Mouse (Mus musculus) stomach, embryonic 16.5 days (tissue): Measurements from ENCODE around the gene Sorcs3. TPM values are rescaled to one million over a fixed set of nuclear protein-coding genes. Genes with fewer than 3 reads are reported as not detected.

ENCODE experiments used
- ATAC-seq: fragments of 200-750 bp; cut with Nextera tagmentation; 2 replicates; pipeline ENCODE4 v1.8.0; 2017; ENCODE audit warnings: moderate number of reproducible peaks, moderate TSS enrichment; ENCODE audit not compliant: insufficient read depth, low FRiP score
- H3K27ac ChIP-seq: fragments of 300-500 bp; sonication (generic); 2 replicates; pipeline ENCODE4 v1.5.1; 2014; ENCODE audit warnings: low read length
- H3K27me3 ChIP-seq: fragments of 300-500 bp; sonication (generic); 2 replicates; pipeline ENCODE4 v1.6.1; 2014; ENCODE audit warnings: low read length, control low read depth, mixed read lengths; ENCODE audit not compliant: control insufficient read depth, insufficient read depth
- H3K36me3 ChIP-seq: fragments of 300-500 bp; sonication (generic); 2 replicates; pipeline ENCODE4 v1.6.1; 2014; ENCODE audit warnings: low read length; ENCODE audit not compliant: control insufficient read depth, insufficient read depth
- H3K4me1 ChIP-seq: fragments of 300-500 bp; sonication (generic); 2 replicates; pipeline ENCODE4 v1.6.1; 2014; ENCODE audit warnings: low read length, control low read depth, mixed read lengths; ENCODE audit not compliant: control insufficient read depth, insufficient read depth
- H3K4me2 ChIP-seq: fragments of 300-500 bp; sonication (generic); 2 replicates; pipeline ENCODE4 v1.6.1; 2014; ENCODE audit warnings: low read depth, low read length, mixed read lengths
- H3K4me3 ChIP-seq: fragments of 300-500 bp; sonication (generic); replicated peaks from 2 replicates; pipeline ENCODE4 v1.5.1; 2014; ENCODE audit warnings: mild to moderate bottlenecking, low read length
- H3K9ac ChIP-seq: fragments of 300-500 bp; sonication (generic); 2 replicates; pipeline ENCODE4 v1.6.1; 2014; ENCODE audit warnings: low read length
- H3K9me3 ChIP-seq: fragments of 300-500 bp; sonication (generic); replicated peaks from 2 replicates; pipeline ENCODE4 v1.6.1; 2016; ENCODE audit warnings: low read length, control low read depth; ENCODE audit not compliant: control insufficient read depth
- WGBS: fragments of 180-500 bp; shearing (Covaris S2); extraction: QIAGEN DNeasy Blood & Tissue Kit; methylation state at CpG from one replicate; pipeline ENCODE4 v1.1.7; 2014; 5-methylcytosine and 5-hydroxymethylcytosine counted together
- polyA plus RNA-seq: library from polyadenylated mRNA; unstranded; fragments of >200 nt; fragmentation: Nextera tagmentation; extraction: Ambion mirVana; gene quantifications from 2 replicates; pipeline ENCODE4 v1.2.1, GENCODE M21; 2015

Gene Sorcs3
- polyA plus RNA-seq, 1 experiment from 2014 or later = 0.81 TPM

- H3K4me3 ChIP-seq = no peak overlapping the region
These were observed 132.3 kb downstream of the Sorcs3 start for GRCm38 (mm10) chr19:48338098-48338497.

DNA sequence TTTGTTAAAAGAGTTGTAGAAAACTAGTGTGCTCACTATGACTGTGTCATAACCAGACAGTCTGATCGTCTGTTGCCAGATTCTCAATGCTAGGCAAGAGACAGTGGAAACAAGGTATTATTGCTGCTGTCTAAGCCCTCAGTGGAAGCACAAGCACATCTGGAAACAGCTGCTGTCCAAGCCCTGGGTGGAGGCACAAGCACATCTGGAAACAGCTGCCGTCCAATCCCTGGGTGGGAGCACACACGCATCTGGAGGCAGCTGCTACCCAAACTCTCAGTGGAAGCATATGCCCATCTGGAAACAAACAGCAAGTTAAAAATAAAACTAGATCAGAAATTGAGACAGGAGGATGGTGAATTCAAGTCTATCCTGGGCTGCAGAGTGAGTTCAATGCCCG is 136.9 kb downstream of the Sorcs3 start:
- Histone ChIP-seq H3K9ac (no peak overlapping the region), H3K4me2 (no peak overlapping the region), H3K27me3 (no peaks in the 10 kb centered on the region), H3K9me3 (no peaks in the 10 kb centered on the region), H3K4me3 (no peak overlapping the region), H3K27ac (no peak overlapping the region), H3K36me3 (no peaks in the 10 kb centered on the region), H3K4me1 (no peaks in the 10 kb centered on the region)
- WGBS = 55% methylated on average over 4 of the region's 4 CpGs
- 0 out of 2 replicates have a peak, but pooled peaks have one; percentile 50 for ATAC-seq

More at GRCm38 (mm10) chr19:48338098-48338497, 132.3 kb downstream of the Sorcs3 start:
- H3K4me2 ChIP-seq = no peak overlapping the region
- H3K4me1 ChIP-seq = no peaks in the 10 kb centered on the region
- H3K9ac ChIP-seq = no peak overlapping the region
- ATAC-seq = no peak
- WGBS = 76% methylated on average over 5 of the region's 5 CpGs
- no peak overlapping the region for H3K27ac ChIP-seq
- H3K9me3 ChIP-seq = no peaks in the 10 kb centered on the region
- no peaks in the 10 kb centered on the region for H3K27me3 ChIP-seq
- H3K36me3 ChIP-seq = no peaks in the 10 kb centered on the region

DNA sequence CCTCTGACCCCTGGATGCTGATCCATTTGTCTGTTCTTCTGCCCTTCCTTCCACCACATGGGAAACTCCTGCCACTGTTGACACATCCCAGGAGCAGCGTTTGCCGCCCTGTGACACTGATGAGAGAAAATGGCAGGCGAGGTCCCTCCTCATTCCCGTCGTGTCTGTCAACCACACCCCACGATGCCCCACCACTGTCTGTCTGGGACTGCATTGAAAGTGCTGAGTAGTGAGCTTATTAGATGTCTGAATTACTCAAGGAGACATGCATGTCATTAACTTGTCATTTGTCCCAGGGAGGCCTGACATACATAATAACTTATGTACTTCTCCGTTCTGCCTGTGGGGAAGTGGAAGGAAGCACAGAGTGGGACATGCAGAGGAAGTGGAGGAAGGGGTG is 137.6 kb downstream of the Sorcs3 start:
- H3K9me3 ChIP-seq = no peaks in the 10 kb centered on the region
- H3K27ac ChIP-seq = no peak overlapping the region
- no peak overlapping the region for H3K4me2 ChIP-seq
- 56% methylated on average over 7 of the region's 7 CpGs for WGBS
- ATAC-seq = no peak
- H3K4me1 ChIP-seq = no peaks in the 10 kb centered on the region
- no peak overlapping the region for H3K9ac ChIP-seq
- no peaks in the 10 kb centered on the region for H3K36me3 ChIP-seq
- H3K4me3 ChIP-seq = no peak overlapping the region
- no peaks in the 10 kb centered on the region for H3K27me3 ChIP-seq

DNA sequence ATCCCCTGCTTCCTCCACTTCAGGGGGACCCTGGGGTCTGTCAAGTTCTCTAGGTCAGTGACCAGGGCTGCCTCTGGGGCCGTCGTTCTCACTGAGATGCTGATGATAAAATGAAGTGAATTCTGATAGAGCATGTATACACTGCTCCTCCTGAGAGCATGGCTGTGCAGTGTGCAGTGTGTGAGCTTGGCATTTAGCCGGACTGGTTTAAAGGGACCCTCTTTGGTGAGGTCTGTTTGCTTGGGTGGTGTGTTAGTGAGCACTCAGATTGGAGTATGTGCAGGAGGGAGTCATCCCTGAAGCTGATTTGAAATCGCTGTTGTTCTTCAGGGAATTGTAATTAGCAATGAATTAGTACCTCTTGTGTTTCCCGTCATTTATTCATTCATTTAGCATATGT is 141.3 kb downstream of the Sorcs3 start:
- 69% methylated on average over 5 of the region's 5 CpGs for WGBS
- H3K36me3 ChIP-seq = no peaks in the 10 kb centered on the region
- no peak overlapping the region for H3K9ac ChIP-seq
- no peaks in the 10 kb centered on the region for H3K9me3 ChIP-seq
- H3K27me3 ChIP-seq = no peaks in the 10 kb centered on the region
- no peak for ATAC-seq
- no peak overlapping the region for H3K4me2 ChIP-seq
- H3K4me3 ChIP-seq = no peak overlapping the region
- no peak overlapping the region for H3K27ac ChIP-seq
- no peaks in the 10 kb centered on the region for H3K4me1 ChIP-seq

GRCm38 (mm10) chr19:48356806-48357205 is 151.0 kb downstream of the Sorcs3 start:
- Histone ChIP-seq H3K4me3 (no peak overlapping the region), H3K9me3 (no peaks in the 10 kb centered on the region), H3K4me1 (no peaks in the 10 kb centered on the region), H3K27ac (no peak overlapping the region), H3K9ac (no peak overlapping the region), H3K4me2 (no peak overlapping the region), H3K27me3 (no peaks in the 10 kb centered on the region), H3K36me3 (no peaks in the 10 kb centered on the region)
- no peak for ATAC-seq
- 63% methylated on average over 2 of the region's 2 CpGs for WGBS

GRCm38 (mm10) chr19:48362167-48362566 is 156.3 kb downstream of the Sorcs3 start:
- H3K9ac ChIP-seq = no peak overlapping the region
- no peak overlapping the region for H3K4me3 ChIP-seq
- H3K9me3 ChIP-seq = no peaks in the 10 kb centered on the region
- no peaks in the 10 kb centered on the region for H3K36me3 ChIP-seq
- no peak overlapping the region for H3K27ac ChIP-seq
- ATAC-seq = no peak
- H3K4me1 ChIP-seq = no peaks in the 10 kb centered on the region
- no peak overlapping the region for H3K4me2 ChIP-seq
- no peaks in the 10 kb centered on the region for H3K27me3 ChIP-seq
- 82% methylated on average over 2 of the region's 2 CpGs for WGBS

DNA sequence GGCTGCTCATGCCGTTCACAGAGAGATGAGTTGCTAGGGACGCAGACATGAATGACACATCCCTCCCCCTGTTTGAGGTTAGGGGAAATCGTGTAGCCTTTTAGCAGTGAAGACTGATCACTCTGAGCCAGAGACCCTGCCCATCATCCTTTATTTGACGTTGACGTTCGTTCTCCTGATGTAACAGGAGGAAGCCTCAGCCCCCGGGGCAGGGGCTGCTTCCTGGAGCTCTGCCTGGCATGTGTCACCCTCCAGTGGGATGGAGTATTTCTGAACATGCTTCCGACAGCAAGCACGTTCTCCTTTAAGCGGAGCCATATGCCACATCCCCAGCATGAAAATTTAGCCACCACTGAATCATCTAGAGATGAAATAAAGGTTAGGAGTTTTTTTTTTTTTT is 162.2 kb downstream of the Sorcs3 start:
- 38% methylated on average over 10 of the region's 10 CpGs for WGBS
- Histone ChIP-seq H3K4me3 (no peak overlapping the region), H3K4me2 (no peak overlapping the region), H3K4me1 (no peaks in the 10 kb centered on the region), H3K36me3 (no peaks in the 10 kb centered on the region), H3K9ac (no peak overlapping the region), H3K27ac (no peak overlapping the region), H3K9me3 (no peaks in the 10 kb centered on the region), H3K27me3 (no peaks in the 10 kb centered on the region)
- ATAC-seq = no peak

DNA sequence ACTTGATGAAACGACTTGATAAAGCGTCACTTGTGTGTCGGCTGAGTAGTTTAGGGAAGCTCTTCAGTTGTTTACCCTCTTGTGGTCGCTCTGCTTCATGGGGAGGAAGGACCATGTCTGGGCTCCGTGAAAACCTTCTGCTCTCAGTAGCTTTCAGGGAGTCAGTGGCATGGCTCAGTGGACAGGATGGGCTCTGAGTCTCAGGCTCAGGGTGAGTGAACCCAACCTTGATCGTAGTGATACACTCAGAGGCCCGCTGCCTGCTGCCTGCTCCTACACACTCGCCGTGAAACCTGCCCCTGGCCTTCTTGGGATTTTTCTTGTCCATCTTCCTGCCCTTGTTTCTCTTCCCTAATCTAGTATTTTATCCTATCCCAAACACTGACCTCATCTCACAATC is 166.0 kb downstream of the Sorcs3 start:
- Histone ChIP-seq H3K27ac (no peak overlapping the region), H3K4me2 (no peak overlapping the region), H3K27me3 (no peaks in the 10 kb centered on the region), H3K9me3 (no peaks in the 10 kb centered on the region), H3K4me3 (no peak overlapping the region), H3K9ac (no peak overlapping the region), H3K4me1 (no peaks in the 10 kb centered on the region), H3K36me3 (no peaks in the 10 kb centered on the region)
- 73% methylated on average over 9 of the region's 9 CpGs for WGBS
- no peak for ATAC-seq

DNA sequence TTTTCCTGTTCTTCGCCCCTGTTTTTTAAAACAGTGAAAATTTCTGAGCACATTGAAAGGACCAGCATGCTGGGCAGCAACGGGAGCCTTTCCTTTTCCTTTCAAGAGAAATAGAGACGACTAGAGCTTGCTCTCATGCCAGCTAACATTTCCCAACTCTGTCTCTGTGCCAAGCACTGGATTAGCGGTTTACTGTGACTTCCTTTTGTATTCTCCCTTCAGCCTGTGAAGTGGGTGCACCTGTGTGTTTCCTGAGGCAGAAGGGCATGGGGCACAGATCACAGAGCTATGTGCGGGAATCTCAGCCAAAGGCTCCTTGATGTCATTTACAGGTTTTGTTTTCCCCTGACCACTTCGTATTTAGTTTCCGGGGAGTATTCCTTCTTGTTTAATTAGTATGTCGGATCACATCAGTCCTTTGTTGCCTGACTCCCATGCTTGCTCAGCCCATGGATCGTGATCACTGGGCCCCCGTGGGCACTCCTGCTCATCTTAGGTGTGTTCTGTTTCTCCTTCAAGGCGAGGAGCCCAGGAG is 172.2 kb downstream of the Sorcs3 start:
- Histone ChIP-seq H3K4me2 (no peak overlapping the region), H3K9me3 (no peaks in the 10 kb centered on the region), H3K4me3 (no peak overlapping the region), H3K27ac (no peak overlapping the region), H3K4me1 (no peaks in the 10 kb centered on the region), H3K36me3 (no peaks in the 10 kb centered on the region), H3K27me3 (no peaks in the 10 kb centered on the region), H3K9ac (no peak overlapping the region)
- 79% methylated on average over 11 of the region's 11 CpGs for WGBS
- ATAC-seq = no peak

- no peak overlapping the region for H3K4me3 ChIP-seq
- 55% methylated on average over 1 of the region's 1 CpGs for whole genome bisulfite sequencing
- ATAC-seq = no peak
- H3K27me3 ChIP-seq = no peaks in the 10 kb centered on the region
- H3K9me3 ChIP-seq = no peaks in the 10 kb centered on the region
- H3K9ac ChIP-seq = no peak overlapping the region
- no peak overlapping the region for H3K27ac ChIP-seq
- no peaks in the 10 kb centered on the region for H3K4me1 ChIP-seq
- no peak overlapping the region for H3K4me2 ChIP-seq
- no peaks in the 10 kb centered on the region for H3K36me3 ChIP-seq
These were observed 185.7 kb downstream of the Sorcs3 start for GRCm38 (mm10) chr19:48391551-48391950.
